Mouse (Mus musculus) erythroid progenitor cell, adult 5-6 weeks (primary cell): ENCODE data around the gene Reep6. TPM values are rescaled to one million over a fixed set of nuclear protein-coding genes. Genes with fewer than 3 reads are reported as not detected.
"Not testable (repeated sequence)": the region's sequence is repeated elsewhere in the genome, so short reads cannot be mapped to it uniquely, and the experiment has no call there.

Experiments
- ATAC-seq: replicated peaks from 2 replicates; pipeline ENCODE4 v1.8.0; 2016; ENCODE audit warnings: moderate number of reproducible peaks, mild to moderate bottlenecking, moderate TSS enrichment, inconsistent platforms; ENCODE audit not compliant: poor library complexity, low FRiP score, severe bottlenecking
- total RNA-seq, 2 experiments: library from RNA; stranded (forward) in 1 of 2; stranded (reverse) in 1 of 2; fragments of 150-400 nt in 1 of 2; fragments of 186-747, 209-891 nt in 1 of 2; gene quantifications; 2 replicates each; pipeline versions ENCODE4 v1.2.3 to v1.2.4; 2015 to 2017; ENCODE audit warnings: low replicate concordance in 2 of 2

Reep6 gene
- total RNA-seq, 2 experiments from 2014 or later = 17.2 to 18.2 TPM

GRCm38 (mm10) chr10:80323261-80324119 lies 6.3 kb upstream of the Reep6 start:
- ATAC-seq = peak; percentile 63

GRCm38 (mm10) chr10:80324120-80325037 lies 5.4 kb upstream of the Reep6 start:
- no peak for ATAC-seq

- no peak for ATAC-seq
Observed at GRCm38 (mm10) chr10:80325045-80325444, 4.7 kb upstream of the Reep6 start.

- no peak for ATAC-seq
Observed at GRCm38 (mm10) chr10:80330084-80330483, 331 bp downstream of the Reep6 start.

- ATAC-seq = no peak
Observed at GRCm38 (mm10) chr10:80330888-80331287, 1.1 kb downstream of the Reep6 start.

- ATAC-seq = peak; percentile 80
Observed at GRCm38 (mm10) chr10:80331636-80332524, 2.1 kb downstream of the Reep6 start.

- peak; percentile 3; the same call in 1 of the 2 replicates for ATAC-seq
Observed at GRCm38 (mm10) chr10:80332525-80332989, 2.8 kb downstream of the Reep6 start.

- no peak for ATAC-seq
Observed at GRCm38 (mm10) chr10:80336263-80336662, 6.5 kb downstream of the Reep6 start.

- ATAC-seq = peak; percentile 63
Observed at GRCm38 (mm10) chr10:80339941-80340750, 10.4 kb downstream of the Reep6 start.

GRCm38 (mm10) chr10:80341026-80341425 lies 11.3 kb downstream of the Reep6 start:
- no peak for ATAC-seq

- no peak for ATAC-seq
Observed at GRCm38 (mm10) chr10:80341491-80342304, 11.9 kb downstream of the Reep6 start.

GRCm38 (mm10) chr10:80342305-80342748 lies 12.6 kb downstream of the Reep6 start:
- ATAC-seq = no peak

GRCm38 (mm10) chr10:80342749-80343424 lies 13.1 kb downstream of the Reep6 start:
- no peak for ATAC-seq

- ATAC-seq = 0 out of 2 replicates have a peak, but pooled peaks have one; percentile 6
Observed at GRCm38 (mm10) chr10:80343425-80343895, 13.7 kb downstream of the Reep6 start.

GRCm38 (mm10) chr10:80344131-80344661 lies 14.4 kb downstream of the Reep6 start:
- ATAC-seq = peak; percentile 71

- peak; percentile 41 for ATAC-seq
Observed at GRCm38 (mm10) chr10:80345122-80345521, 15.4 kb downstream of the Reep6 start.

GRCm38 (mm10) chr10:80345929-80346328 lies 16.2 kb downstream of the Reep6 start:
- ATAC-seq = not testable (repeated sequence)
